Mouse (Mus musculus): ENCODE results near the gene Tepsin.

DNA sequence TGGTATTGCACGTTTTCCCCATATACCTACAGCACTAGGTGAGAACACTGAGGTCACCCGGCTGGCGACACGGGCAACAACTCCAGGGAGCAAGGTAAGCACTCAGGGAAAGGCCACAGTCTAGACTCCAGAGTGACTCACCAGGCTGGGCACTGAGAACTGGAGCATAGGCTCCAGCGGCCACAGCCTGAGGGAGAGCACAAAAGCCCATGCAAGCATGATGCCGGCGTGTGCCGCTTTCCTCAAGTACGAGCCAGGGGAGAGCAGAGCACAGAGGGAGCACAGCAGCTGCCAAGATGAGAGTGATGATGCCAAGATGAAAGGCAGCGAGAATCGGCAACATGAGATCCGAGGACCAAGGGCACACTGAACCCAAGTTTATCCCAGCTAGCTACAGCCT lies 23.6 kb upstream of the Tepsin start:
- TF ChIP-seq CTCF (IDR thresholded peaks at IDR 0.05; ENCODE audit: low read depth, low read length): no peak
- TF ChIP-seq POLR2A (IDR thresholded peaks at IDR 0.05; ENCODE audit: borderline replicate concordance, low read depth, low read length): no peak

Measured in bone marrow macrophage, adult 2 months (primary cell).